Mouse (Mus musculus): Measurements from ENCODE around the gene Fgfr1op. TPM values are rescaled to one million over a fixed set of nuclear protein-coding genes. Genes with fewer than 3 reads are reported as not detected.
"Not testable (repeated sequence)": the region's sequence is repeated elsewhere in the genome, so short reads cannot be mapped to it uniquely, and the experiment has no call there.

Gene Fgfr1op
- total RNA-seq, 2 experiments from 2014 or later: 12.7 to 13.0 TPM

DNA sequence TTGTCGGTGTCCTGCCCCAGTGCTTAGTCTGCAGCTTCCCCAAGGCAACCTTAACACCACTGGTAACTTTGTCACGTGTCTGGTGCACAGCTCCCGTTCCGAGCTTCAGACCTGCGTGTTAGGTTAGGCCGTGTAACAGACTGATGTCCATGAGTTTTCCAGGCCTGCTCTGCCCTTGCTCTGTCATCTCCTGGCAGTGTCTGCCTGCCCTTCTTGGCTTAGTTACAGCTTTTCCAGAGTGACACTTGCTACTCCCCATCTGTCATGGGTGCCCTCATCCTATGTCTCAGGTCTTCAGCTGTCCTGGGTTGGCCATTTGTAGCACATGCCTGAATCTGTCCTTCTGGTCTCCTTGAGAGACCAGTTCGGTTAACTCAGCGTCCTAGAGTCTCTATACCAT lies 2.1 kb downstream of the Fgfr1op start:
- DNase-seq (ENCODE audit: low spot score in 2 of 2): not testable (repeated sequence)

DNA sequence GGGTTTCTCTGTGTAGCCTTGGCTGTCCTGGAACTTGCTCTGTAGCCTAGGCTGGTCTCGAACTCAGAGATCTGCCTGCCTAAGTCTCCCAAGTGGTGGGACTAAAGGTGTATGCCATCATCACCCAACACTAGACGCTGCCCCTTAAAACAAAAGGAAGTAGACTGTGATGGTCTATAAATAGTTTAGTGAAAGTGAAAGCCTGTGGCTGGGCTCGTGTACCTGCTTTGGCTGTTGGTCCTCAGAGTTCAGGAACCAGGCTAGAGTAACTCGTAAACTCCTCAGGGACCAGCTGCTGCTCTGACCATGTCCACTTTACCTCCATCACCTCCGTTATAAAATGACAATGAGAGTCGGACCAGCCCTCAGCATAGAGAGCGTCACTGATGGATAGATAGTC lies 5.0 kb downstream of the Fgfr1op start:
- no peak for DNase-seq (ENCODE audit: low spot score in 2 of 2)

DNA sequence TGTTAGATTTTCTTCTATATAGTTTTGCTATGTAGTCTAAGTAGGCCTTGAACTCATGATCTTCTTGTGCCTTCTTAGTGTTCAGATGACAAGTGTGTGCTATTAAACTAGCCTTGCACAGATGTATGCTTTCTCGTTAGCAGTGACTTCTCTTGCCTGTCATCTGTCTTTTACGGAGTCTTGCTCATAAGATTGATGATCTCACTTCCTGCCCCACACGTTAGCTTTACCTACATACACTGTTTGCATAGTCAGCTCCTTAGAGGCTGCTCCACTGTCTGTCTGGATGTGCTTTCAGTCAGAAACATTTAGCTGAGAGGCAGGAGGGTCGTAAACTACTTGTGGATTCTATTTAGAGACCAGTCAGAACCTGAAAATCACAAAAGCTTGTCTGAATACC lies 5.8 kb downstream of the Fgfr1op start:
- DNase-seq (ENCODE audit: low spot score in 2 of 2): no peak

DNA sequence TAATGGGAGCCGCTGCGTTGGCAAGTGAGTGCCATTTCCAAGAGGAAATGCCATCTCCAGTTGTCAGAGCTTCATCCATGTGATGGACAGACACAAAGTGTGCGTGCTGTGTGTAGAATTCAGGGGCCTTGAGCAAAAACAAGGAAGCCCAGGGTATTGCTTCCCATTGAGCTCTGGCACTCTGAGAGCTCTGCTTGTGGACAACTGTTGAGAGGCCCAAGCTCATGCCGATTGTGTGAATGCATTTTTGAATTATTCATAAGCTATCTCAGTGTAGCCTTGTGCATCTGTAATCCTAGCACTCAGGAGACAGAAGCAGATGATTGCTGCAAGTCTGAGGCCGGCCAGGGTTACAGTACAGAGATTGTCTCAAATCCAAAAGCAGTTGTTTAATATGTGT lies 11.8 kb downstream of the Fgfr1op start:
- DNase-seq (ENCODE audit: low spot score in 2 of 2): no peak

DNA sequence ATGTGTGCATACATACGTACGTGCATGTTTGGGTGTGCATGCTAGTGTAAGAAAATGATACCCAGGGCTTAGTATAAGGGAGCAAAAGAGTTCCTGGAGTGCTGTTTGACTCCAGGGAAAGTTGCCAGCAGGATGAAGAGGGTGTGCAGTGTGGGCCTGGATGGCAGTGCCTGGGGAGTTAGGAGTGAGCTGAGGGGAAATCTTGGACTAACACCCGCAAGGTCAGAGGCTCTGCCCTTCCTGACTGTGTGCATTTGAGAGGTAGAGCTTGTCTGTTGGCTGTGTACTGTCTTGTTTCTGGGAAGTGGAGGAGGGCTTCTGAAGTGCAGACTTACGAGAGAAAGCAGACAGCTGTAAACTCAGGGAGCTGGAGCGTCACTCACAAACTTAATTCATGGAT lies 18.5 kb downstream of the Fgfr1op start:
- no peak for DNase-seq (ENCODE audit: low spot score in 2 of 2)

DNA sequence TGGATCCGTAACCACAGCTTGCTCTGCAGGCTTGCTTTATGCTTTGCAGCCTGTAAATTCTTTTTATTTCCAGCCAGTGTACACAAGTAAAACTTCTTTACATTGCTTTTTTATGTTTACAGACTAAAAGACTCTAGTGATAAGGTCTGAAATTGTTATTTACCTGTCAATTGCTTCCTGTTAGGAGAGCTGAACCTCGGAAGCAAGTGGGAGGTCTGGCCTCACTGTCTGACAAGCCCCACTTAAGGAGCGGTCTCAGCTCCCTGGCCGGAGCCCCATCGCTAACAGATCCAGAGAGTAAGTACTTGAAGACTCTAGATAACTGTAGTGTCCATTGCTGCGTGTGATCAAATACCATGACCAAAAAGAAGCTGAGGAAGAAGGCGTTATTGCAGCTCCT lies 18.9 kb downstream of the Fgfr1op start:
- no peak for DNase-seq (ENCODE audit: low spot score in 2 of 2)

DNA sequence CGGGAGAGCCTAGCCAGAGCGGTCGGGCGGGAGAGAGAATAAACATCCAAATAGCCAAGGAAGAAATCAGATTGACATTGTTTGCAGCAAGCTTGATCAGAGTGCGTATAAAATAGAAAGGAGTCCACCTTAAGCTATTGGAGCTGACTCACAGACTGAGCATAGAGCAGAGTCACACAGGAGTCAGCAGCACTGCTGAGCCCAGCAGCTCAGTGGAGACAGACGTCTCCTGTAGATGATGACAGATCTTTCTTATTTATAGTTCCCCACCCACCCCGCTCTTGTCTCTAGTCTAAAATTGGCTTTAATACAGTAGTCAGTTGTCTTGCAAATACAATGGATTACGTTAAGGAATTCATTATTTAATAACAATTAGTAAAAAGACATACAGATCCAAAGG lies 28.4 kb downstream of the Fgfr1op start:
- DNase-seq (ENCODE audit: low spot score in 2 of 2): peak in 1 of 2 experiments; percentile 21

DNA sequence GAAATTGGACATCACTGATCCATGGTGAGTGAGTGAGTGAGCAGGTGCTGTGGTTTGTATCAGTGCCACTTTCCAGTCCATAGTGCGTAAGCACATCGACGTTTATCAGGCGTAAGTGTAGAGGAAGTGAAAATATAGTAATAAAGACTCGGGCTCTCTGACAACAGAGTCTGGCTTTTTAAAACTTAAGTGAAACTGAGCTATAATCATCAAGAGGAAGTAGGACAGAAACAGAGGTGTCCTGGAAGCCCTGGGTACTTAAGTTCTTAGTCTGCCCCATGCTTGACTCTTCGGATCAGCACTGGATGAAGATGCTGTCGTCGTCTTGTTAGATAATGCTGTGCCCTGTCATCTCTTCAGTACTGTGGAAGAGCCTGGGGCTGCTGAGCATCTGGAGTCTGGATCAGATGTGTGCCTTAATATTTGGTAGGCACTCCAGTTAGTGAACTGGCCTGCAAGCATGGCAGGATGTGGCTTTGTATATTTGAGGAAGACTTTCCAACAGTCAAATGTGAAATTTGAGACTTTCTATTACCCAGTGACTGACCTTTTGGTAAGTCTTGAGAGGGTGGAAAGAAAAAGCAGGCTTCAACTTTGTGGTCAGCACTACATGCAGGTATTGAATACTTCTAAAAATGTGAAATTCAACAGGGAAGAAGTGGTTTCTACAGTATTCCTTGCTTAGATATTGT lies 30.5 kb downstream of the Fgfr1op start:
- no peak for DNase-seq (ENCODE audit: low spot score in 2 of 2)

DNA sequence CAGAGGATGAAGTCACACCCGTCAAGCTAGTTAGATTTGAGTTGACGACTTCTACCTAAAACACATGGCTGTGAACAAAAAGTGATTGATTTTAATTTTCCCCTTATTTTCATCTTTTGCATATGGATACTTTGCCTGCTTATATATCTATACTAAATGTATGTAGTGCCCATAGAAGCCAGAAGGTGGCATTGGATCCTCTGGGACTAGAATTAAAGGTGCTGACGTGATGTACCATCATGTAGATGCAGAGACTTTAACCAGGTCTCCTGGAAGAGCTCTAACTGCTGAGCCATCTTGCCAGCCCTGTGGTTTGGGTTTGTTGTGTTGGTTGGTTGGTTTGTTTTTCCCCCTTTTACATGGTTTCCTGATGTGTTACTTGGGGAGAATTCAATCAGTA lies 32.4 kb downstream of the Fgfr1op start:
- DNase-seq (ENCODE audit: low spot score in 2 of 2): no peak

DNA sequence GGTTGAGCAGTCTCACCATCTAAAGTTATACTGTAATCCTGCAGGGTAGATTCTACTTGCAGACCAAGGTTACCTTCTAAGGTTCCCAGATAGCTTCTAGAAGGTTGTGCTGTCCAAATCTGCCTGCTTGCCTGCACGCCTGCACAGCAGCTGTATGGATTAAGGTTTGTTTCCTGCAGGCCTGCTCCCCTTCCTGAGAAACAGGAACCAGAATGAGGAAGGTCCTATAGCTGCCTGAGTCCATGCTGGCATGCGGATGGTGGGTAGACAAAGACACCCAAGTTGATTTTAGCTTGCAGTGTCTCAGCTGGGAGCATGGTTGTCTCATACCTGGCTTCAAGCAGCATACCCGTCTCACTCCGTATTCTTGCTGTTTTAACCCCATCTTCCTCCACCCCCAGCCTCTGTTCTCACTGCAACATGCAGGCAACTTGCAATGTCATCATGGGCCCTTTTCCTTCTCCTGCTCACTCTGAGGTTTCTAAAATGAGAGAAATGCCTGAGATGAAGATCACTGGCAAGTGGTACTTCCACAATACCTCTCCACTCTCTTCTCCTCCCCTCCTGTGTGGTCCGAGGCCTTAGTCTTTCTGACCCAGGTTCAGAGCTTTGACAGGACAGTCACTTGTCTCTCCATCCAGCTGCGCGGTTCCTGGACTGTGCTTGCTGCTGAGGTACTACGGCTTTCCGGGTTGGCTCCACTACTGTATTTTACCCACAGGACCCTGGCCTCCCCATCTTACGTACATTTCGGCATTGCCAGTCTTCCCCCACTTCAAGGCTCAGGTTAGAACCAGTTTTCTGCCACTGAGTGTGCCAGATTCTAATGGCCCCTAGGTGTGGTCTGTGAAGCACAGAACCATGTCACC lies 34.0 kb downstream of the Fgfr1op start:
- DNase-seq (ENCODE audit: low spot score in 2 of 2): no peak

DNA sequence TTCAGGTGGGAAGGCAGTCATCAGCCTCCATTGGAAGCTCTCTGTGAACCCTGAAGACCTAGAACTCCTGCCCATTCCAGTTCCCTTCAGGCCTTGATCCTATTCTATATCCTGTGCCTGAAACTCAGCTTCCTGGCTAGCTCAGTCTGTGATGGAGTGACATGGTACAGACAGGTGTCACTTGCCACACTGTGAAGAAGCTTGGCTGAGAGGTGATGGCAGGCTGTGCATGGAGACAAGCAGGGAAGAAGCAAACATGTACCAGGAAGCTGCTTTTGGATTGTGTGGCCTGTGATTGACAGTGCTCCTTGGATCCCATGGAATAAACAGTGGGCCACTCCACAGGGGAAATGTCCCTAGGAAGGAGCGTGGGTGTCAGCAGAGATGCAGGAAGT lies 34.6 kb downstream of the Fgfr1op start:
- DNase-seq (ENCODE audit: low spot score in 2 of 2): no peak

DNA sequence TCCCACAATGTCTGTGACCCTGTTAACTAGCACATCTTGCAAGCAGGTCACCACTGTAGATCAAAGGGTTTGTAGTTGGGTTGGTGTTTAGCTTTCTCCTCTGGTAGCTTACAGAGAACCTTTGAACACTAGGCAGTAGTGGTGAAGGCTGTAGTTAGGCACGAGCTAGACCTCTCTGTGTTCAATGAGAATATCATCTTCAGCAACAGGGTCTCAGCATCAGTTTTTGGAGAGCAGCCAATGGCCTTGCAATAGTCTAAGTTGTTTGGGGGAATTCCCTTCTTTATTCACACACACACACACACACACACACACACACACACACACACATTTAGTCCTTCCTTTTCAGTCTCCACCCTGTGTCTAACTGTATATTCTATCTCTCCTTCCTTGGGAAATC lies 38.2 kb downstream of the Fgfr1op start:
- DNase-seq (ENCODE audit: low spot score in 2 of 2): no peak

DNA sequence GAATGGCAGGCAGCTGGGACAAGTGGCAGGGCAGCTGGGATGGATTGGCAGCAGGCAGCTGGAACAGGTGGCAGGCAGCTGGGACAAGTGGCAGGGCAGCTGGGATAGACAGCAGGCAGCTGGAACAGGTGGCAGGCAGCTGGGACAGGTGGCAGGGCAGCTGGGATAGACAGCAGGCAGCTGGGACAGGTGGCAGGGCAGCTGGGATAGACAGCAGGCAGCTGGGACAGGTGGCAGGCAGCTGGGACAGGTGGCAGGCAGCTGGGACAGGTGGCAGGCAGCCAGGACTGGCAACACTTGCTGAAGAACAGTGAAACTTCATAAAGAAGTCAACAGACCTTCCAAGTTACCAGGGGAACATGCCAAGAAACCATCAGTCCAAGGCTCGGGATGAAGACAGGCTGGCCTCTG lies 39.9 kb downstream of the Fgfr1op start:
- not testable (repeated sequence) for DNase-seq (ENCODE audit: low spot score in 2 of 2)

DNA sequence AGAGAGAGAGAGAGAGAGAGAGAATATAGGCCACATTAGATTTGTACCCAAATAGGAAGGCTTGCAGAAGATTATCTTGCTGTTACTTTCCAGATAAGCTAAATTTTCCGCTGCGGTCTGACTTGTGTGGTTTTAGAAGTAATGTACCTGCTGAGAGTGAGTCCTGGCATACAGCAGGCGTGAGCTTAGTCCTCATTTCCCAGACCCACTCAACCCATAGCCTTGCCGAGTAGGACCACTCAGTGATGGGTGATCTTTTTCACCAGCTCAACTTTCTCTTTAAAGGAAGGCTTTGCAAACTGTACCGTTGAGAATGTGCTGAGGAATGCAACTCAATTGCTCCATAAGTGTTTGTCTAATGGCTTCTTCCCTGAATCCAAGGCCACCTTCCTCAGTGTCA lies 41.4 kb downstream of the Fgfr1op start:
- no peak for DNase-seq (ENCODE audit: low spot score in 2 of 2)

DNA sequence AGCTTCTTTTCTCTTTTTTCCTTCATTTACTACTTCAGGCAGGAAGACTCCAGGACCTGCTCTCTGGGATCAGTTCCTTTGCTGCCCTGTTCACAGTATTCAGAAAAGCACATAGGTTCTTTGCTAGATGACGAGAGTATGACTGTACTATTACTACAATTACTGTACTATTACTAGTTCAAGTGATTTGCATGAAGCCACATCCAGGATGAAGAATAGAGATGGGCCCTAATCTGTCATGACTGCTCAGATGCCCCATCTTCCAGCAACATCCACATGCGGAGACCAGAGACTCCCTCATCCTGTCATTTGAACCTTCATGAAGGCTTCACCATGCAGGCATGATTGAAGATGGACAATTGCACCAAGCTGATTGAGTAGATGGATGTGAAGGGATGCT lies 44.4 kb downstream of the Fgfr1op start:
- DNase-seq (ENCODE audit: low spot score in 2 of 2): no peak

DNA sequence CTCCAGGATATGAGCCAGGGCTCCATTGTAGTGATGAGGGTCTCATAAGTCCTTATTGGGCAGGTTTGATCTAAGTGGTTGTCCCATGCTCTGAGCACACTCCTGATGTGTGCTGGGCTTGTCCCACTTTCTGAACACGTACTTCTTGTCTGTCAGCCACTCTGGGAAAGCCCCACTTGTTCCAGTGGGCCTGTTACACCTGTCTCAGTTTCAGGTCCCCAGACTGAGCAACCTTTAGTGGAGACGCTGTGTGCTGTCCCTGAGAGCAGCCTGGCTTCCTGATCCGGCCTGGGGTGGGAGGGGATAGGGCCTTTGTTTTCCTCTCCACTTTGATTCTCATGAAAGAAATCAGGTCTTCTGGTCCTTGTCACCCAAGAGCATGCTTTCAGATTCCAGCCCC lies 44.9 kb downstream of the Fgfr1op start:
- DNase-seq (ENCODE audit: low spot score in 2 of 2): no peak

DNA sequence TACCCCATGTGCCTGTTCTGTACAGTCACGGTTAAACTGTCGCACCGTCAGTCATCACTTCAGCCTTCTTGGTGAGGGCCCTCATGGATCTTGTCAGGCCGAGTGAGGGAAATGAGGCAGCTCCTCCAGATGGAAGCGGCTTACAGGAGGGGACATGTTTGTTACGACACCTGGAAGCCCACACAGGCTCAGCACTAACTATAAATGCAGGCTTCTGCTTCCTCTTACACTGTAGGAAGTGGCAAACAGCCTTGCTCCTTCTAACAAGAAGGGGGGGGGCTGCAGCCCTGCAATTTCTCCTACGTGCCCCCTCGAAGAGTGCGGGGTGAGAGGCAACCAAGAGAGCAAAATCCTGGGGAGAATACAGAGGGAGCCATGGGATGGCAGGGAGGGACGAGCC lies 45.4 kb downstream of the Fgfr1op start:
- no peak for DNase-seq (ENCODE audit: low spot score in 2 of 2)

DNA sequence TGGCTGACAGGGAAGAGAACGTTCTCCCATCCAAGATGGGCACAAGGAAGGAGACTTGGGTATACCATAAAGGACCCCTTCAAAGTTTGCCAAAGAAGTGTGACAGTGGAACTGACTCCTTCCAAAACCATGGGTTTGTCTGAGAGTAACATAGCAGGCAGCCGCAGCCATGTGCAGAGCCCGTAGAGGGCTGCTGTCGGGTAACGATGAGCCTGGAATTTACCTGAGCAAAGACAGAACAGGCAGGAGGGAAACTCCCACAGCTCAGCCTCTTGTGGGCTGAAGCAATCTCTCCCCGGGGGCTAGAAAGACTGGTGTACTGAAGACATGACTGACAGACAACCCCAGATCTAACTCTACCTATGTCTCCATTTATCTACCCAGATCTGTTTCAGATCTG lies 46.1 kb downstream of the Fgfr1op start:
- no peak for DNase-seq (ENCODE audit: low spot score in 2 of 2)

DNA sequence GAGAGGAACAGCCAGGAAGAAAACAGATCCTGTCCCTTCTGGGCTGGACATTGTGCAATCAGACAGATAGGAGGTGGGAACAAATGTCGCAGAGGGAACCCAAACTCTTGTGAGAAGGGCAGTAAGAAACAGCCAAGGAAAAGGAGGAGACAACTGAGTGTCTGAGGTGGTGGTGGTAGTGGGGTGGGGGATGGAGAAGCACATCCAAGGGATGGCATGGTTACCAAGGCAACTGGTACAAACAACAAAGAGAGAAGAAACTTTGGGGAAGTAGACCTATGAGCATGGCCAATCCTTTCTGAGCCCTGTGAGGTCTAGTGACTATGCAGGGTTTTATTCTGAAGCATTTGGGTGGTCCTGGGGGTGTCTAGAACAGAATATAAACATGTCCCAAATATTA lies 49.1 kb downstream of the Fgfr1op start:
- no peak for DNase-seq (ENCODE audit: low spot score in 2 of 2)

DNA sequence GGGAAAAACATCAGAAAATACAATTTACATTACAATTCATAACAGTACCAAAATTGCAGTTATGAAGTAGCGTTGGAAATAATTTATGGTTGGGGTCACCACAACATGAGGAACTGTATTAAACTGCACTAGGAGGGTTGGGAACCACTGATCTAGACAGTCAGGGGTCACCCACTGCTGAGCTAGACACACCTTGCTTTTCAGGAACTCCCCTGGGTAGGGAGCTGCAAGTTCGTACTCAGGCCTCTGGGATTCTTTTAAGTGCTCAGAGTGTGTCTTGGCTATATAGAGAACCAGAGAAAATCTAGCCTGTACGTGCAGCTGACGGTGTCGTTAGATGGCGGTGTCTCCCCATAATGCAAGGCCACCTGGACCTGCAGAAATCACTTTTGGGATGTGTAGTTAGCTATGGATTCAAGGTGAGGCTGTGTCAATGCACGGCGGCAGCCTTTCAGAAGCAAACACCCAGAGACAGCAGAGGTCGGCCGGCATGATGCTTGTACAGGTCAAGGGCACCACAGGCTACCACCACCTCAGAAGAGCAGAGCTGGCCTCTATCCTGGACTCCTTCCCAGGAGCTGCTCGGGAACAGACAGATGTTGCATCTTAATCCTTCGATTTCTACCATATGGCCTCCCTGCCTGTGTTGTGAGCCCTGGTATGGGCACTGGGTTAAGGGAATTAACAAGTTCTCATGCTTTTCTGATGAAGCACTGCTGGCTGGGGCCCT lies 49.9 kb downstream of the Fgfr1op start:
- no peak for DNase-seq (ENCODE audit: low spot score in 2 of 2)

DNA sequence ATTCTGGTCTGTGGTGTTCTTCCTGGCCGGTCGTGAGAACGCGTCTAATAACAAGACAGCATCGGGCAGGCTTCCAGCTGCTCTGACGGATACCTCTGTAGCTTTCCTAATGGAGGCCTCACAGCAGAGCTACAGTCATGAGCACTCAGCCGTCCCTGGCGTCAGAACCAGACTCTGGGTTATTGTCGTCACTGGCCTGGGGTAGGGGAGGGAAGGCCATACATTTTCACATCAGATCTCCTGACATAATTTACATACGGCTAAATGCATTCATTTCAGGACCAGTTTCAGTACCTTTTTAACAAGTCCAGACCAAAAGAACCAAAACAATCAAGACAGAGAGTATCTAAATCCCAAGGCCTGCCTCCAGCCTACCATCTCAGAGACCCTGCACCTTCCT lies 57.9 kb downstream of the Fgfr1op start:
- DNase-seq (ENCODE audit: low spot score in 2 of 2): no peak

DNA sequence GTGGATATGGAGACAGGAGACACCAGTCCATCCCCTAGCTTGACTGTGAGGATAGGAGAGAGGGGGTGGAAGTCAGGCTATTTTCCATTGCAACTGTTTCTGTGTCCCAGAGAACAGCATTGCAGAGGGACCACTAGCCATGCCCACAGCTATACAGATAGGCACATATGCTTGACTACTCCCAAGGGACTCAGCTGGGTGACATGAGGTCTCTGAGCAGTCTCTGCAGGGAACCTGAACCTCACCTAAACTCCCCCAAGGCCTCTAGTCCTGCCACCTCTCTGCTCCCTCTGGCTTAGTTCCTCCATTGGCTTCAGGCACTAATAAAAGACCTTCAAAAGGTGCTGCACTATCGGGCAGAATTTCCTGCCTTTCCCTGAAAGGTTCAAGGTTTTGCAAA lies 58.8 kb downstream of the Fgfr1op start:
- DNase-seq (ENCODE audit: low spot score in 2 of 2): no peak
